Mouse (Mus musculus) granulocyte monocyte progenitor cell, adult 5-6 weeks (primary cell): Measurements from ENCODE around the gene Col13a1. TPM values are rescaled to one million over a fixed set of nuclear protein-coding genes. Genes with fewer than 3 reads are reported as not detected.
A peak's percentile ranks its signal among the peaks of the same experiment; 100 is the strongest.

ENCODE experiments used
- ATAC-seq: replicated peaks from 2 replicates; pipeline ENCODE4 v1.8.0; 2016; ENCODE audit warnings: mild to moderate bottlenecking, moderate TSS enrichment, inconsistent platforms; ENCODE audit not compliant: poor library complexity, severe bottlenecking
- total RNA-seq, 2 experiments: library from RNA; stranded (forward) in 1 of 2; stranded (reverse) in 1 of 2; fragments of 200-712, 200-1000 nt in 1 of 2; fragments of >200 nt in 1 of 2; fragmentation: Nextera tagmentation in 1 of 2; gene quantifications; 2 replicates each; pipeline ENCODE4 v1.2.3; 2014 to 2017

Gene Col13a1
- total RNA-seq (2014; fragmentation: Nextera tagmentation) (not detected in 2 replicates), total RNA-seq (2017) (not detected in 2 replicates)

GRCm38 (mm10) chr10:61978866-61979340 is at the start of gene Col13a1:
Gene Col13a1, minus strand, starts transcription at chr10:61979108.
- no peak for ATAC-seq

- ATAC-seq = no peak
Observed at GRCm38 (mm10) chr10:62027699-62028098, 48.8 kb upstream of the Col13a1 start.

- no peak for ATAC-seq
Observed at GRCm38 (mm10) chr10:62023821-62024551, 45.1 kb upstream of the Col13a1 start.

GRCm38 (mm10) chr10:62020068-62020620 is 41.2 kb upstream of the Col13a1 start:
- ATAC-seq = peak; percentile 33; the same call in 1 of the 2 replicates

GRCm38 (mm10) chr10:62019386-62020067 is 40.6 kb upstream of the Col13a1 start:
- no peak for ATAC-seq

GRCm38 (mm10) chr10:62016947-62017346 is 38.0 kb upstream of the Col13a1 start:
- ATAC-seq = no peak

GRCm38 (mm10) chr10:62013190-62013589 is 34.3 kb upstream of the Col13a1 start:
- ATAC-seq = no peak

GRCm38 (mm10) chr10:62012371-62012770 is 33.5 kb upstream of the Col13a1 start:
- no peak for ATAC-seq

- ATAC-seq = no peak
Observed at GRCm38 (mm10) chr10:62009981-62010500, 31.1 kb upstream of the Col13a1 start.

GRCm38 (mm10) chr10:62007958-62008357 is 29.1 kb upstream of the Col13a1 start:
- no peak for ATAC-seq

GRCm38 (mm10) chr10:62006371-62006770 is 27.5 kb upstream of the Col13a1 start:
- no peak for ATAC-seq

GRCm38 (mm10) chr10:62000216-62000615 is 21.3 kb upstream of the Col13a1 start:
- ATAC-seq = no peak

GRCm38 (mm10) chr10:61999766-62000165 is 20.9 kb upstream of the Col13a1 start:
- no peak for ATAC-seq

GRCm38 (mm10) chr10:61991481-61992424 is 12.8 kb upstream of the Col13a1 start:
- ATAC-seq = peak; percentile 55

- peak; percentile 78 for ATAC-seq
Observed at GRCm38 (mm10) chr10:61980424-61980823, 1.5 kb upstream of the Col13a1 start.

- no peak for ATAC-seq
Observed at GRCm38 (mm10) chr10:61978112-61978865, 619 bp downstream of the Col13a1 start.

GRCm38 (mm10) chr10:61977392-61978096 is 1.4 kb downstream of the Col13a1 start:
- peak; percentile 50 for ATAC-seq

- peak; percentile 28; the same call in 1 of the 2 replicates for ATAC-seq
Observed at GRCm38 (mm10) chr10:61976987-61977386, 1.9 kb downstream of the Col13a1 start.
